Mouse (Mus musculus) midbrain, postnatal 0 days (tissue): ENCODE measurements around the gene Foxp1. TPM values are rescaled to one million over a fixed set of nuclear protein-coding genes. Genes with fewer than 3 reads are reported as not detected.

Experiments
- ATAC-seq: fragments of 200-750 bp; cut with Nextera tagmentation; 2 replicates; pipeline ENCODE4 v1.8.0; 2017; ENCODE audit warnings: moderate number of reproducible peaks, mild to moderate bottlenecking, moderate TSS enrichment, moderate library complexity; ENCODE audit not compliant: low FRiP score
- DNase-seq: peaks from one replicate; pipeline ENCODE4 v3.0.0-alpha.2; 2015; ENCODE audit warnings: low spot score
- H3K27ac ChIP-seq: fragments of 300-500 bp; sonication (generic); 2 replicates; pipeline ENCODE4 v1.5.1; 2014; ENCODE audit warnings: low read depth, mild to moderate bottlenecking, low read length, mixed read lengths
- H3K27me3 ChIP-seq: fragments of 300-500 bp; sonication (generic); 2 replicates; pipeline ENCODE4 v1.6.1; 2014; ENCODE audit warnings: low read length, control low read depth, mixed read lengths; ENCODE audit not compliant: insufficient read depth
- H3K36me3 ChIP-seq: fragments of 300-500 bp; sonication (generic); 2 replicates; pipeline ENCODE4 v1.6.1; 2014; ENCODE audit warnings: low read length, control low read depth, mixed read lengths; ENCODE audit not compliant: insufficient read depth
- H3K4me1 ChIP-seq: fragments of 300-500 bp; sonication (generic); 2 replicates; pipeline ENCODE4 v1.6.1; 2014; ENCODE audit warnings: mild to moderate bottlenecking, control low read depth, antibody characterized with exemption, low read length, mixed read lengths; ENCODE audit not compliant: insufficient read depth
- H3K4me2 ChIP-seq: fragments of 300-500 bp; sonication (generic); 2 replicates; pipeline ENCODE4 v1.6.1; 2014; ENCODE audit warnings: low read depth, mild to moderate bottlenecking, low read length, mixed read lengths; ENCODE audit not compliant: poor library complexity, severe bottlenecking
- H3K4me3 ChIP-seq: fragments of 300-500 bp; sonication (generic); 2 replicates; pipeline ENCODE4 v1.5.1; 2014; ENCODE audit warnings: low read depth, mild to moderate bottlenecking, low read length, moderate library complexity
- H3K9ac ChIP-seq: fragments of 300-500 bp; sonication (generic); replicated peaks from 2 replicates; pipeline ENCODE4 v1.6.1; 2014; ENCODE audit warnings: mild to moderate bottlenecking, low read length, moderate library complexity, mixed read lengths; ENCODE audit not compliant: poor library complexity, severe bottlenecking
- H3K9me3 ChIP-seq: fragments of 300-500 bp; sonication (generic); 2 replicates; pipeline ENCODE4 v1.6.1; 2016; ENCODE audit warnings: low read length, control low read depth
- CTCF ChIP-seq: IDR thresholded peaks from 2 replicates; pipeline ENCODE4 v1.5.1; 2016; ENCODE audit warnings: antibody characterized with exemption, mild to moderate bottlenecking
- WGBS: fragments of 180-500 bp; shearing (Covaris S2); extraction: QIAGEN DNeasy Blood & Tissue Kit; methylation state at CpG from one replicate; pipeline ENCODE4 v1.1.7; 2014; 5-methylcytosine and 5-hydroxymethylcytosine counted together
- polyA plus RNA-seq: library from polyadenylated mRNA; unstranded; fragments of >200 nt; fragmentation: Nextera tagmentation; extraction: Ambion mirVana; gene quantifications from 2 replicates; pipeline ENCODE4 v1.2.1, GENCODE M21; 2015
- total RNA-seq: library from RNA; depleted of rRNA; stranded (reverse); fragments of >200 nt; gene quantifications from 2 replicates; pipeline ENCODE4 v1.2.3, GENCODE M21; 2014

The Foxp1 gene
- total and polyA plus RNA-seq, 2 experiments from 2014 or later = 71.1 to 74.3 TPM

GRCm38 (mm10) chr6:98933135-98933724, 589.3 kb downstream of the Foxp1 start:
- Histone ChIP-seq H3K4me2 (no peak overlapping the region), H3K27me3 (no peaks in the 10 kb centered on the region), H3K4me3 (no peak overlapping the region), H3K9me3 (no peaks in the 10 kb centered on the region), H3K4me1 (0 out of 2 replicates have a peak, but pooled peaks cover 2% of the 10 kb centered on the region), H3K36me3 (peaks cover 8% of the 10 kb centered on the region; the same call in 1 of the 2 replicates), H3K9ac (no peak overlapping the region), H3K27ac (no peak overlapping the region)
- TF ChIP-seq CTCF = no peak
- DNase-seq = no peak
- WGBS = 75% methylated on average over 18 of the region's 18 CpGs
- no peak for ATAC-seq

GRCm38 (mm10) chr6:98931881-98932540, 590.5 kb downstream of the Foxp1 start:
- no peak overlapping the region for H3K4me2 ChIP-seq
- no peaks in the 10 kb centered on the region for H3K27me3 ChIP-seq
- 88% methylated on average over 8 of the region's 8 CpGs for WGBS
- no peak overlapping the region for H3K9ac ChIP-seq
- peaks cover 8% of the 10 kb centered on the region; the same call in 1 of the 2 replicates for H3K36me3 ChIP-seq
- DNase-seq (no peak), ATAC-seq (no peak)
- TF ChIP-seq CTCF = no peak
- 0 out of 2 replicates have a peak, but pooled peaks cover 2% of the 10 kb centered on the region for H3K4me1 ChIP-seq
- H3K4me3 ChIP-seq = no peak overlapping the region
- H3K27ac ChIP-seq = no peak overlapping the region
- no peaks in the 10 kb centered on the region for H3K9me3 ChIP-seq

GRCm38 (mm10) chr6:98930652-98931300, 591.7 kb downstream of the Foxp1 start:
- Histone ChIP-seq H3K9me3 (no peaks in the 10 kb centered on the region), H3K4me3 (no peak overlapping the region), H3K36me3 (peaks cover 8% of the 10 kb centered on the region; the same call in 1 of the 2 replicates), H3K9ac (no peak overlapping the region), H3K4me2 (no peak overlapping the region), H3K4me1 (0 out of 2 replicates have a peak, but pooled peaks cover 2% of the 10 kb centered on the region), H3K27me3 (no peaks in the 10 kb centered on the region), H3K27ac (no peak overlapping the region)
- no peak for ATAC-seq
- 54% methylated on average over 15 of the region's 15 CpGs for WGBS
- TF ChIP-seq CTCF = no peak
- DNase-seq = peak; percentile 19

- ATAC-seq (no peak), DNase-seq (no peak)
- H3K27ac ChIP-seq = no peak overlapping the region
- WGBS = 67% methylated on average over 8 of the region's 8 CpGs
- H3K4me1 ChIP-seq = 0 out of 2 replicates have a peak, but pooled peaks cover 2% of the 10 kb centered on the region
- no peak overlapping the region for H3K9ac ChIP-seq
- H3K4me3 ChIP-seq = no peak overlapping the region
- no peak for TF ChIP-seq CTCF
- H3K9me3 ChIP-seq = no peaks in the 10 kb centered on the region
- no peaks in the 10 kb centered on the region for H3K36me3 ChIP-seq
- H3K27me3 ChIP-seq = no peaks in the 10 kb centered on the region
- no peak overlapping the region for H3K4me2 ChIP-seq
Measured at GRCm38 (mm10) chr6:98928365-98928764, 594.2 kb downstream of the Foxp1 start.

- Histone ChIP-seq H3K9me3 (no peaks in the 10 kb centered on the region), H3K27me3 (no peaks in the 10 kb centered on the region), H3K4me2 (no peak overlapping the region), H3K4me3 (no peak overlapping the region), H3K9ac (no peak overlapping the region), H3K4me1 (no peaks in the 10 kb centered on the region), H3K27ac (no peak overlapping the region), H3K36me3 (no peaks in the 10 kb centered on the region)
- no peak for DNase-seq
- no peak for TF ChIP-seq CTCF
- ATAC-seq = no peak
- WGBS = 93% methylated on average over 6 of the region's 6 CpGs
Measured at GRCm38 (mm10) chr6:98901259-98901658, 621.3 kb downstream of the Foxp1 start.

GRCm38 (mm10) chr6:98878208-98878607, 644.3 kb downstream of the Foxp1 start:
- Histone ChIP-seq H3K4me2 (no peak overlapping the region), H3K27me3 (no peaks in the 10 kb centered on the region), H3K9ac (no peak overlapping the region), H3K4me3 (no peak overlapping the region), H3K36me3 (no peaks in the 10 kb centered on the region), H3K9me3 (no peaks in the 10 kb centered on the region), H3K4me1 (no peaks in the 10 kb centered on the region), H3K27ac (no peak overlapping the region)
- ATAC-seq (no peak), DNase-seq (no peak)
- TF ChIP-seq CTCF = no peak
- WGBS = 77% methylated on average over 1 of the region's 1 CpGs
